In the genomic region with DNA sequence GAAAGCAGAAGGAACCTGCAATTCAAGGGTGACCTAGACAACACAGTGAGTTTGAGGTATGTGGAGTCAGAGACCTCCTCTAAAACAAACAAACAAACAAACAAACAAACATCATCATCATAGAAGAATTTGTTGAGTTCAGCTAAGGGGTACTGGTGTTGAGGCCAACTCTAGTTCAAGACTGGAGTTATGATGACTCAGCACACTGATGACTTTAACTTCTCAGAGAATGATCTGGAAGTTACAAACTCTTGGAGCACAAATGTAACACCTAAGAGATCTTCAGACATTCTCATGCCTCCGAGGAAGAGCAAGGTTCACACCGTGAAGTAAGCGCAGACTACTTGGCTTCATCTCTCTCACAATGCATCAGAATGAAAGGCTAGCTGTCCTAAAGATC, we compare ENCODE assay signal across 16 mouse cellular contexts.
"Had no signal": no experiment of that assay in that cellular context is flagged by ENCODE, and none has a peak within 500 bp of the region (broad histone marks: within the 10 kb centered on the region; RNA-seq: fewer than 3 reads in every experiment).

No protein-coding gene starts in this region.

- H3K9me3 ChIP-seq: neural tube, embryonic 13.5 days; neural tube, embryonic 15.5 days; stomach, embryonic 15.5 days had no signal

- H3K4me2 ChIP-seq: neural tube, embryonic 13.5 days; neural tube, embryonic 15.5 days; stomach, embryonic 15.5 days had no signal

- H3K9ac ChIP-seq: neural tube, embryonic 13.5 days; neural tube, embryonic 15.5 days; stomach, embryonic 15.5 days had no signal

- H3K4me3 ChIP-seq: neural tube, embryonic 13.5 days; neural tube, embryonic 15.5 days; stomach, embryonic 15.5 days had no signal

- H3K4me1 ChIP-seq: stomach, embryonic 15.5 days had no signal

- DNase-seq: retina, postnatal 1 day; right cerebral cortex, adult 18-20 months; right cerebral cortex, postnatal 14 days; right cerebral cortex, postnatal 25 days; right cerebral cortex, postnatal 4 days; spleen, adult 18-20 months; thymus, adult 18-20 months; thymus, adult 2 months; thymus, postnatal 14 days; thymus, postnatal 25 days; thymus, postnatal 36 days; thymus, postnatal 4 days had no signal

- H3K27ac ChIP-seq: neural tube, embryonic 13.5 days; neural tube, embryonic 15.5 days; stomach, embryonic 15.5 days; stomach, postnatal 0 days had no signal

- H3K36me3 ChIP-seq: neural tube, embryonic 13.5 days; neural tube, embryonic 15.5 days; stomach, embryonic 15.5 days had no signal

- H3K27me3 ChIP-seq: neural tube, embryonic 13.5 days; neural tube, embryonic 15.5 days; stomach, embryonic 15.5 days had no signal
